Mouse (Mus musculus) megakaryocyte, embryonic 14.5 days (primary cell): Measurements from ENCODE around the gene 6820408C15Rik.

Source experiments
- FLI1 ChIP-seq: IDR thresholded peaks from 2 replicates; pipeline ENCODE4 v1.6.1; 2012; ENCODE audit warnings: low read length, inconsistent platforms, mixed read lengths
- GATA1 ChIP-seq: IDR thresholded peaks from 3 replicates; pipeline ENCODE4 v1.6.1; 2012; ENCODE audit warnings: mixed read lengths, low read length, inconsistent platforms, borderline replicate concordance

DNA sequence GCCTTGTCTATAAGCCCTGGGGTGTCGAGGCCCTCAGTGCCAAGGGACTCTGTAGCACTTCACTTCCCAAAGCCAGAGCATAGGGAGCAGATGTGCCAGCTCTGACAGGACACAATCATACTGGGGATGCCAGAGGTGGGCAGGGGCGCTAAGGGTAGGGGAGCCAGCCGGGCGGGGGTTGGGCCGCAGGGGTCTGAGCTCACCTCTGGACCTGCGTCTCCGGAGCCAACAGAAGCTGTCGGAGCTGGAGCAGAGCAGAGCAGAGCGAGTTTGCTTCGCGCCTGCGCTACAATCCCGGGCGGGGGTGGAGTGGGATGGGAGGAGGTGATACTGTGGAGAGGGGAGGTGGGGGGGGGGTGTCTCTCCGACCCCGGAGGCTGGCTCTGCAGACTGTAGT, 39.0 kb upstream of the 6820408C15Rik start, which contains the start of gene Nrsn2:
- no peak for TF ChIP-seq GATA1
- TF ChIP-seq FLI1 = no peak
